Mouse (Mus musculus) lung, adult 2 months (tissue): ENCODE data around the gene Mri1.

Experiments used
- CTCF ChIP-seq: fragments of 200-500 bp; IDR thresholded peaks from 2 replicates; pipeline ENCODE4 v1.5.1; 2011; ENCODE audit warnings: mild to moderate bottlenecking, low read length, control low read depth; ENCODE audit not compliant: insufficient read depth
- POLR2A ChIP-seq: fragments of 200-500 bp; IDR thresholded peaks from 2 replicates; pipeline ENCODE4 v1.6.1; 2011; ENCODE audit warnings: low read depth, mild to moderate bottlenecking, control low read depth, low read length, borderline replicate concordance; ENCODE audit errors: extremely low read depth

GRCm38 (mm10) chr8:84236410-84236997 lies 20.6 kb downstream of the Mri1 start:
- TF ChIP-seq CTCF (no peak), POLR2A (no peak)
